Mouse (Mus musculus): ENCODE measurements around the gene Alg2. TPM values are rescaled to one million over a fixed set of nuclear protein-coding genes. Genes with fewer than 3 reads are reported as not detected.
A peak's percentile ranks its signal among the peaks of the same experiment; 100 is the strongest.

Gene Alg2
- polyA plus RNA-seq, 1 experiment from 2014 or later, result 74.1 TPM

DNA sequence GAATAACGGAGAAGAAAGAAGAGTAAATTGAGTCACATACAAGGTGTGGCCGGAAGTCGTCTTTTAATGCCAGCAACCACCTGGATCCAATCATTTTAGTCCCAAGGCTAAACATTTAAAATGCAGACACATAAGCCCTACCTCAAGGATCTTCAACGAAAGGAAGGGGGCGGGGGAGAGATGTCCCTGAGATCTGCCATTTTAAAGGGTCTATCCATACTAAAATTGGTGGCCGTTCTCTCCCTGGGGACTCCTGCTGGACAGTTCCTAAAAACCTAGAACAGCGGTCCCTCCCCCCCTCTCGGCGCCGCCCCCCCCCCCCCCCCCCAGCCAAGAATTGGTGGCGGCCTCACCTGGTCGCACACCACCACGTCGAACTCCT lies 556 bp downstream of the Alg2 start:
- Histone ChIP-seq H3K4me2 (replicated peaks; ENCODE audit: low read depth, low read length) (peak overlapping the region; percentile 69), H3K27ac (ENCODE audit: low read length) (peak overlapping the region; percentile 96), H3K9ac (replicated peaks; ENCODE audit: low read length) (peak overlapping the region; percentile 90), H3K36me3 (ENCODE audit: insufficient read depth, low read length) (peaks cover 55% of the 10 kb centered on the region), H3K27me3 (ENCODE audit: insufficient read depth, low read length) (no peaks in the 10 kb centered on the region), H3K4me1 (ENCODE audit: insufficient read depth, low read length) (peaks cover 24% of the 10 kb centered on the region), H3K9me3 (ENCODE audit: low read length) (peaks cover 13% of the 10 kb centered on the region; the same call in 1 of the 2 replicates), H3K4me3 (ENCODE audit: low read length) (peak overlapping the region; percentile 88)
- WGBS, result 3% methylated on average over 9 of the region's 14 CpGs
- peak; percentile 7; the same call in 1 of the 2 replicates for ATAC-seq (ENCODE audit: low FRiP score, low TSS enrichment)

DNA sequence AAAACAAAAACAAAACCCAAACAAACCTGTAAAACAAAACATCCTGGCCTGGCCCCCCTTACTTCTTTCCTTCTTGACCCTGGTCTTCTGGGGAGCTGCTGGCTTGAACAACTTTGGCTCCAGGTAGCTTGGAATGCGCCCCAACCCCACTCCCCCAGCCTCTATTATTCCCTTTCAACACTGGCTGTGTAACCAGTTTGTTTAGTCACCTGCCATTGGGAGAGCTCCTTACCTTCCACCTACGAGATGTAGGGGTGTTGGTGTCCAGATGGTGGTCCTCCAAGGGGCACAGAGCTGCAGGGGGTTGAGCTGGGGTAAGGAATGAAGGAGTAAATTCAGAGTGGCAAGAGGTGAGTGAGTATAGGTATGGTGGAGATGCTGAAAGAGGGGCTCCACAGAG lies 6.9 kb downstream of the Alg2 start:
- no peak overlapping the region for H3K27ac ChIP-seq (ENCODE audit: low read length)
- peaks cover 21% of the 10 kb centered on the region for H3K9me3 ChIP-seq (ENCODE audit: low read length)
- no peak overlapping the region for H3K4me3 ChIP-seq (ENCODE audit: low read length)
- no peak for ATAC-seq (ENCODE audit: low FRiP score, low TSS enrichment)
- H3K9ac ChIP-seq (replicated peaks; ENCODE audit: low read length), result no peak overlapping the region
- no peak overlapping the region for H3K4me2 ChIP-seq (replicated peaks; ENCODE audit: low read depth, low read length)
- no peaks in the 10 kb centered on the region for H3K27me3 ChIP-seq (ENCODE audit: insufficient read depth, low read length)
- H3K36me3 ChIP-seq (ENCODE audit: insufficient read depth, low read length), result peaks cover 57% of the 10 kb centered on the region
- WGBS, result 91% methylated on average over 2 of the region's 2 CpGs
- no peaks in the 10 kb centered on the region for H3K4me1 ChIP-seq (ENCODE audit: insufficient read depth, low read length)

DNA sequence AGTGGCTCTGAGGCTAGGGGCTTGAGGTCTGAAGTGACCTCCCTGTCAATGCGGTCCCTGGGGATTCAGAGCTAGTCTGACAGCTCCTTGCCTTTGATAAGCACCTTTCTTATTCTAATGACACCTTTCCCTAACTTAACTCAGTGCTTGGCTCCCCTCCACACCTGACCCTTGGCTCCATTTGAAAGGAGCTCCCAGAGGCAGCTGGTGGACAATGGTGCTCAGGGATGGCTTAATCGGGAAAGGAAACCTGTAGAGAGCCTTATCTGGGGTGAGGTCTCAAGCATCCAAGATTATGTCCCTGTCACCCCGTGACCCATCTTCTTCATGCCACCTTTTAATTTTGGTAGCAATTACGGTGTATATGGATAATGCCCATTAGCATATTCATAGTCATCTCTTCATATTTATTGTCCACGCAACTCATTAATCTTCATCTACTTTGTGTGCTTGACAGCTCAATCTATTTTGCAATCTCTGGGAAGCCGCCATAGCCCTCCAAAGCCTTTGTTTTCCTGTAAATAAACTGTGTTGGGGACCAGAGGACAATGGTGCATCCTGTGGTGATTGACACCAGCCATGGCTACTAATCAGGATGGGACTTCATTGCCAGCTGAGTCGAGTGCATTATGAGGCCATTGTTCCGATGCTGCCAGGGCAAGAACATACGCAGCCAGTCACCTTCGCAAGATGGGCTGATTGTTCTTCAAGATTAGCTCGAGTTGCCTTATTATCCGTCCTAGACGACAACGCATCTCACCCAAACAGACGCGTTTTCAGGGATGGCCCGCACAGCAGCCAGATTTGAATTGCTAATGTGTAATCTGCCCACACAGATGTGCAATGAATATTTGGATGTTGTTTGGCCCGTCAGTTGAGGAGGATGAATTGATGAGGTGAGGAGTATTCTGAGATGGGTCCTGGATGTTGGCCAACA lies 24.3 kb downstream of the Alg2 start:
- Histone ChIP-seq H3K9ac (replicated peaks; ENCODE audit: low read length) (no peak overlapping the region), H3K4me2 (replicated peaks; ENCODE audit: low read depth, low read length) (no peak overlapping the region), H3K4me1 (ENCODE audit: insufficient read depth, low read length) (no peaks in the 10 kb centered on the region), H3K27ac (ENCODE audit: low read length) (no peak overlapping the region), H3K9me3 (ENCODE audit: low read length) (no peaks in the 10 kb centered on the region), H3K27me3 (ENCODE audit: insufficient read depth, low read length) (peaks cover 8% of the 10 kb centered on the region; the same call in 1 of the 2 replicates), H3K36me3 (ENCODE audit: insufficient read depth, low read length) (no peaks in the 10 kb centered on the region), H3K4me3 (ENCODE audit: low read length) (no peak overlapping the region)
- 23% methylated on average over 18 of the region's 18 CpGs for WGBS
- ATAC-seq (ENCODE audit: low FRiP score, low TSS enrichment), result no peak

DNA sequence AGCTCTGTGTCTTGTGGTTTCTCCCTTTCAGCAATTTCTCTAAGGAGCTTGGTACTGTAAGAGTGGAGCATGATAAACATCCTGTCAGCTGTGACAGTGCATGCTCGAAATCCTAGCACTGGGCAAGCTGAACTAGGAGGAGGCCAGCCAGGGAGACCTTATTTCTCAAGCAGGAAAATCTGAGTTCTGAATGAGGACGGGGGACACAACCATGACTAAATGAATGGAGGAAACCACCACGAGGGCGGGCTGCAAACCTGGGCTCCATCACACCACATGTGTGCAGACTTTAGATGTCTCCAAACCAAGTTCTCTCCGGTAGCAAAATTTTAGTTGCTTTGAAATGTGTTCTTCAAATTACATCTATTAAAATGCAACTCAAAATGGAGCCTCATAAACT lies 25.0 kb downstream of the Alg2 start:
- ATAC-seq (ENCODE audit: low FRiP score, low TSS enrichment), result no peak
- Histone ChIP-seq H3K36me3 (ENCODE audit: insufficient read depth, low read length) (no peaks in the 10 kb centered on the region), H3K4me1 (ENCODE audit: insufficient read depth, low read length) (no peaks in the 10 kb centered on the region), H3K9me3 (ENCODE audit: low read length) (no peaks in the 10 kb centered on the region), H3K27me3 (ENCODE audit: insufficient read depth, low read length) (peaks cover 8% of the 10 kb centered on the region; the same call in 1 of the 2 replicates), H3K4me2 (replicated peaks; ENCODE audit: low read depth, low read length) (no peak overlapping the region), H3K4me3 (ENCODE audit: low read length) (no peak overlapping the region), H3K27ac (ENCODE audit: low read length) (no peak overlapping the region), H3K9ac (replicated peaks; ENCODE audit: low read length) (no peak overlapping the region)
- 42% methylated on average over 5 of the region's 5 CpGs for WGBS

DNA sequence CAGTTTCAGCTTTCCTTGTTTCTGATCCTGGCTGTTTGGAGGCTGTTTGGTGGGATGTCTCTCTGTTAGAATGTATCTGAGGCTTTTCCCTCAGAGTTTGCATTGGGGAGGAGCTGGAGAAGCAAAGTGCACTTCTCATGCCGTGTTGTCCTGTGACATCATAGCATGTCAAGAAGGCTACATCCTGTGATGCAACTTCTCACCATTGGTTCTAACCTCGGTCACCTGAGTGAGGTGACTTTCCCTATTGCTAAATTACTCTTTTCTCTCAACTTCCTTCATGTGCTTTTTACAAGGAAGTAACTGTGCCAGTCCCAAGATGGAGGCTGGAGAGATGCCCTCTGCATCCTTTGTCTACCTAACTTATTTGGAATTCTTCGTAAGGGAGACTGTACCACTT lies 25.6 kb downstream of the Alg2 start:
- Histone ChIP-seq H3K4me3 (ENCODE audit: low read length) (no peak overlapping the region), H3K27ac (ENCODE audit: low read length) (no peak overlapping the region), H3K4me1 (ENCODE audit: insufficient read depth, low read length) (no peaks in the 10 kb centered on the region), H3K9ac (replicated peaks; ENCODE audit: low read length) (no peak overlapping the region), H3K9me3 (ENCODE audit: low read length) (no peaks in the 10 kb centered on the region), H3K4me2 (replicated peaks; ENCODE audit: low read depth, low read length) (no peak overlapping the region), H3K27me3 (ENCODE audit: insufficient read depth, low read length) (peaks cover 8% of the 10 kb centered on the region; the same call in 1 of the 2 replicates), H3K36me3 (ENCODE audit: insufficient read depth, low read length) (no peaks in the 10 kb centered on the region)
- ATAC-seq (ENCODE audit: low FRiP score, low TSS enrichment), result no peak
- WGBS, result 80% methylated on average over 3 of the region's 3 CpGs

DNA sequence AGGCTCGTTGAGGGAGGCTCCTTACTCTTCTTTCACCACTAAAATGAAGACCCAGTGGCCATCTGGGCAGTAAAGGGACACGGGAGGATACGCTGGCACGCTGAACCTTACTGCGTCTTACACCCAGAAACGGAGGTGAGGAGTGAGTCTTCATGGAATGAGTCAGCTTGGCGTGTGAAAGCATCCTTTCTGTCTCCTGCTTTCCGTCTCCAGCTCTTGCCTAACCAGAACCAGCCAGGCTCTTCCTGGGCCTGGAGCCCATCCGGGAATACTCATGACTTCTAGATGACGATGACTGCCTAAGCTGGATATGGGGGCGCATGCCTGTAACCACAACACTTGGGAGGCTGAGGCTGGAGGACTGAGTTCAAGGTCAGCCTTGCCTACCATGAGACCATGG lies 33.2 kb downstream of the Alg2 start:
- H3K27ac ChIP-seq (ENCODE audit: low read length), result no peak overlapping the region
- H3K27me3 ChIP-seq (ENCODE audit: insufficient read depth, low read length), result peaks cover 8% of the 10 kb centered on the region; the same call in 1 of the 2 replicates
- H3K9ac ChIP-seq (replicated peaks; ENCODE audit: low read length), result no peak overlapping the region
- WGBS, result 86% methylated on average over 11 of the region's 11 CpGs
- no peak overlapping the region for H3K4me2 ChIP-seq (replicated peaks; ENCODE audit: low read depth, low read length)
- H3K9me3 ChIP-seq (ENCODE audit: low read length), result no peaks in the 10 kb centered on the region
- ATAC-seq (ENCODE audit: low FRiP score, low TSS enrichment), result no peak
- no peaks in the 10 kb centered on the region for H3K4me1 ChIP-seq (ENCODE audit: insufficient read depth, low read length)
- no peaks in the 10 kb centered on the region for H3K36me3 ChIP-seq (ENCODE audit: insufficient read depth, low read length)
- H3K4me3 ChIP-seq (ENCODE audit: low read length), result no peak overlapping the region

DNA sequence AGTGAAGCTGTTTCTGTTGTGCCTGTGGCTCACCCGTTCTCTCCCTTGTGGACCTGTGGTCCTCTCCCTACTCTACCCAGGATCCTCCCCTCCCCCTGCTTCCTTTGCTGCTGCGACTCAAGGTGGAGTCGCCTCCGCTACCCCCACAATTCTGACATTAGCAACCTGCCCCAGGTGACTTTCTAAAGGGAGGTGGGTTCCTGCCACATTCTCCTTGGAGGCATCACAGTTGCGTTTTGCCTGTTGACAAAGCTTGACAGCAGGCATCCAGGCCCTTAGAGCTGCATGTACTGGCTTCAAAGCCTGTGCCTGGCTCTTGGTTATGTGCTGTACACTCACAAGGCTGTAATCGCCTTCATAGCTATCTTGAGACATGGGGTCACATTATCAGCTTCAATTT lies 35.2 kb downstream of the Alg2 start:
- Histone ChIP-seq H3K36me3 (ENCODE audit: insufficient read depth, low read length) (no peaks in the 10 kb centered on the region), H3K4me2 (replicated peaks; ENCODE audit: low read depth, low read length) (no peak overlapping the region), H3K9ac (replicated peaks; ENCODE audit: low read length) (no peak overlapping the region), H3K4me1 (ENCODE audit: insufficient read depth, low read length) (no peaks in the 10 kb centered on the region), H3K27me3 (ENCODE audit: insufficient read depth, low read length) (peaks cover 19% of the 10 kb centered on the region; the same call in 1 of the 2 replicates), H3K4me3 (ENCODE audit: low read length) (no peak overlapping the region), H3K27ac (ENCODE audit: low read length) (no peak overlapping the region), H3K9me3 (ENCODE audit: low read length) (no peaks in the 10 kb centered on the region)
- no peak for ATAC-seq (ENCODE audit: low FRiP score, low TSS enrichment)
- 81% methylated on average over 6 of the region's 6 CpGs for WGBS

DNA sequence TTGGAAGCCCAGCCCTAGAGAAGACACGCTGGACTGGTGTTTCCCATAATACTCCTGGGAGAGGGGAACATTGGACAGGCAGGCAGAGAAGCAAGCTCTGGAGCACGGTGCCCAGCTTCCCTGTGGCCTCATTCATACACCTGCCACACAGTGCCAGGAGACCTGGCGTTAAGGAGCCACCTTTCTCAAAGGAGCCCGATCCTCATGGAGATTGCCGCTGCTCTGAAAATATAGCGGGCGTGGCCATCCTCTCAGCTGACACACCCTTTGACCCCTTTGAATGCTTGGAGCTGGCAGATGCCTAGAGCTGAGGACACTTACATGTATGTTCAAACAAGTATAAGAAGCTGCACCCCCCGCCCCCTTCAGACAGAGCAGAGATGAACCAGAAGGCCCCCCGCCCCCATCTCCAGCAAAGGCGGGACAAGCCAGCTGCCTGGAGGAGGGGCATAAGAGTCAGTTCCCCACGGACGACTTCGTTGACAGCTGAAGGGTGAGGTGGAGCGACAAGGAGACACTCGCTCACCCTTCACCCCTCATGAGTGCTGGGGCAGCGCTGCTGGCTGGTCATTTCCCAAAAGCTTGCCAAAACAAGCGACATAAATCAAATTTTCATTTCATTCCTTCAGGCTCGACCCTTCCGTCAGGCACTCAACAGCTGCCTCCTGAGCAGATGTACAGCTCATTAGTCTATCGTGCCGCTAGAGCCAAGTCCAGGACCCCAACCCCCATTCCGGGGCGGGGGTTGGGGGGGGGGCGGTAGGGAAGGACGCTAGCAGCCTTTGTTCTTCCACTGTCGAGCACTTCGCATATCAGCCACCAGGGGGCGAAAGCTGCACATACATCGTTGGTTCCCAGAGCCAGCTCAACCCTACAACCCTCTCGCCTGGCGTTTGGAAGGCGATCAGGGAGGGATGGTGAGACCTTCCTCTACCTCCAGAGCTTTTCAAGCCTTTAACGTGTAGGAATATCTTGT lies 36.5 kb downstream of the Alg2 start:
- Histone ChIP-seq H3K4me1 (ENCODE audit: insufficient read depth, low read length) (no peaks in the 10 kb centered on the region), H3K36me3 (ENCODE audit: insufficient read depth, low read length) (no peaks in the 10 kb centered on the region), H3K9me3 (ENCODE audit: low read length) (no peaks in the 10 kb centered on the region), H3K9ac (replicated peaks; ENCODE audit: low read length) (peak overlapping the region; percentile 79), H3K4me2 (replicated peaks; ENCODE audit: low read depth, low read length) (peak overlapping the region; percentile 97), H3K27ac (ENCODE audit: low read length) (0 out of 2 replicates have a peak overlapping the region, but pooled peaks have one; percentile 7), H3K4me3 (ENCODE audit: low read length) (peak overlapping the region; percentile 56), H3K27me3 (ENCODE audit: insufficient read depth, low read length) (peaks cover 19% of the 10 kb centered on the region; the same call in 1 of the 2 replicates)
- under 1% methylated on average over 33 of the region's 33 CpGs for WGBS
- peak; percentile 87 for ATAC-seq (ENCODE audit: low FRiP score, low TSS enrichment)

DNA sequence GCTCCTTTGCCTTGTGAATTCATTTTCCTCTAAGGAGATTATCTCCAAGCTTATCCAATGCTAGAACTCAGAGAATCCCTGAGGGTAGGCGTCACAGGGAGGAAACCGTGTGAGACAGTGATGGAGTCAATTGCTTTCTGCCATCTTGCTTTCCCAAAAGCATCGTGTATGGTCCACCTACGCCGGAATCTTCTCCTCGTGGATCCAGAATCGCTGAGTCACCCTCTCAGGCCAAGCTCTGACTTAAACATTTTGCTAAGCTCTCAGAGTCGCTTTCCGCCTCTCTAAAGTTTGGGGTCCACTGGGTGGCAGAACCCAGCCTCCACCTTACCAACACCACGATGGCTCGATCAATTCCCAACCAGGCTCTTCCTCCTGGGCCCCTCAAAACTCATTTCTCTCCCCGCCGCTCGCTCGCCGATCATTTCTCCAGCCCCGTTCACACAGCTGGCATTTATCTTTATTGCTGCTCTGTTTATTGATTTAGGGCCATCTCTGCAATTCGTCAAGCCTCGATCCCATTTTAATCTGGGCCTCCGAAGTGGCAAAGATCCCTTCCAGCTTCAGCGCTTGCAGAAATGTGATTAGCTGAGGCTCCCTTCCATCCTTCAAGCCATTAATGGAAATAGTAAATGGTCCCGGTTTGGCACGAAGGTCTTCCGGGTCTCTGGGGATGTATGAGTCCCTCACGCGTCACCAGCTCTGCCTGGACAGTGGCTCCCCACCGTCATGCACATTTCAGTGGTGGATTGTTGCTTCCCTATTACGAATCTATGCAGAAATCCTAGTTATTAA lies 38.4 kb downstream of the Alg2 start:
- no peak overlapping the region for H3K4me2 ChIP-seq (replicated peaks; ENCODE audit: low read depth, low read length)
- no peak overlapping the region for H3K27ac ChIP-seq (ENCODE audit: low read length)
- no peak for ATAC-seq (ENCODE audit: low FRiP score, low TSS enrichment)
- H3K4me3 ChIP-seq (ENCODE audit: low read length), result no peak overlapping the region
- H3K4me1 ChIP-seq (ENCODE audit: insufficient read depth, low read length), result no peaks in the 10 kb centered on the region
- H3K9ac ChIP-seq (replicated peaks; ENCODE audit: low read length), result no peak overlapping the region
- peaks cover 19% of the 10 kb centered on the region; the same call in 1 of the 2 replicates for H3K27me3 ChIP-seq (ENCODE audit: insufficient read depth, low read length)
- WGBS, result 54% methylated on average over 28 of the region's 28 CpGs
- H3K9me3 ChIP-seq (ENCODE audit: low read length), result no peaks in the 10 kb centered on the region
- no peaks in the 10 kb centered on the region for H3K36me3 ChIP-seq (ENCODE audit: insufficient read depth, low read length)

Data from kidney, embryonic 16.5 days (tissue).